Mouse (Mus musculus) embryonic facial prominence, embryonic 10.5 days (tissue): Measurements from ENCODE around the gene Fbxl19. TPM values are rescaled to one million over a fixed set of nuclear protein-coding genes. Genes with fewer than 3 reads are reported as not detected.
A peak's percentile ranks its signal among the peaks of the same experiment; 100 is the strongest.

Experiments
- DNase-seq: peaks from one replicate; pipeline ENCODE4 v3.0.0-alpha.2; 2017; ENCODE audit warnings: low spot score
- H3K27ac ChIP-seq: fragments of 300-500 bp; sonication (generic); replicated peaks from 2 replicates; pipeline ENCODE4 v1.5.1; 2016; ENCODE audit warnings: mild to moderate bottlenecking
- H3K27me3 ChIP-seq: fragments of 300-500 bp; sonication (generic); replicated peaks from 2 replicates; pipeline ENCODE4 v1.6.1; 2016; ENCODE audit warnings: low read depth, mild to moderate bottlenecking; ENCODE audit not compliant: poor library complexity, severe bottlenecking
- H3K36me3 ChIP-seq: fragments of 300-500 bp; sonication (generic); replicated peaks from 2 replicates; pipeline ENCODE4 v1.6.1; 2016; ENCODE audit warnings: mild to moderate bottlenecking, moderate library complexity
- H3K4me1 ChIP-seq: fragments of 300-500 bp; sonication (generic); 2 replicates; pipeline ENCODE4 v1.6.1; 2016
- H3K4me3 ChIP-seq: fragments of 300-500 bp; sonication (generic); 2 replicates; pipeline ENCODE4 v1.5.1; 2016; ENCODE audit warnings: mild to moderate bottlenecking, moderate library complexity
- H3K9me3 ChIP-seq: fragments of 300-500 bp; sonication (generic); 2 replicates; pipeline ENCODE4 v1.6.1; 2016; ENCODE audit warnings: mild to moderate bottlenecking
- WGBS: fragments of 180-500 bp; shearing (Covaris S2); methylation state at CpG from one replicate; pipeline ENCODE4 v1.1.7; 2016; 5-methylcytosine and 5-hydroxymethylcytosine counted together
- polyA plus RNA-seq: library from polyadenylated mRNA; unstranded; fragments of >200 nt; fragmentation: Nextera tagmentation; extraction: Ambion mirVana; gene quantifications from 2 replicates; pipeline ENCODE4 v1.2.1, GENCODE M21; 2016

The Fbxl19 gene
- polyA plus RNA-seq, 1 experiment from 2014 or later, result 9.0 TPM

DNA sequence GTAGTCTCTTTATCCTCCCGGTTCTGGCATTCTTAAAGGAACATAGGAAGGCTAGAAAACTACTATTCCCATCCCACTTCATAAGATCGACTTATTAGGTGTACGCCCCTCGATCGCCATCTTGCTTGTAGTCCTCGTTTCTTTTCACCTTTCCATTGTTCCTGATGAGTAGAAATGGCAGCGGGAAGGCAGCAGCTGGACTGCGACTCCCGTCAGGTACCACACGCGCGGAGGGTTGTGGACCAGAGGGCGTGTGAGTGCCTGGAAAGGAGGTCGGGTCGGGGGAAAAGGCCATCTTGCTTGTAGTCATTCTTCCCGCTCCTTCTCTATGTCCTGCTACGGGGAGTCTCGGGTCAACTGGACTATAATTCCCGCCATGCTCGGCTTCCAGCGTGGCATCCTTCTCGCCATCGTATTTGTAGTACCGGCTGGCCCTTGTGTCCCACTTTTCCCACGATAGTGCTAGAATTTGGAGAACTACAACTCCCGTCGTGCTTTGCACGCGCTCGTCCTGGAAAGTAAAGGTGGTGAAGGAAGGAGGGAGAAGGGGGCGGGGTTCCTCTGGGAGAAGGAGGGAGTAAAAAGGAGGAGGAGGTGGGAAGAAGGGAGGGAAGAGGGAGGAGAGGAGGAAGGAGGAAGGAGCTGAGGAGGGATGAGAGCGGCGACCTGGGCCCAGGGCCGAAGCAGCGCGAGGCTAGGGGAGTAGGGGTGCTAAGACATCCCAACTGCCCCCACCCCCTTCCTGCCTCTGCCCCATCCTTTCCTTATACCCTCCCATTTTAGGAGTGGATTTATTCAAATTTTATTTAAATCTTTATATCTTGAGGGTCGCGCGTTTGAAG lies 1.5 kb downstream of the Fbxl19 start:
- no peaks in the 10 kb centered on the region for H3K9me3 ChIP-seq
- peaks cover 29% of the 10 kb centered on the region for H3K4me1 ChIP-seq
- H3K27me3 ChIP-seq, result no peaks in the 10 kb centered on the region
- H3K4me3 ChIP-seq, result peak overlapping the region; percentile 96
- DNase-seq, result peak; percentile 95
- under 1% methylated on average over 39 of the region's 39 CpGs for WGBS
- peak overlapping the region; percentile 98 for H3K27ac ChIP-seq
- H3K36me3 ChIP-seq, result peaks cover 34% of the 10 kb centered on the region

DNA sequence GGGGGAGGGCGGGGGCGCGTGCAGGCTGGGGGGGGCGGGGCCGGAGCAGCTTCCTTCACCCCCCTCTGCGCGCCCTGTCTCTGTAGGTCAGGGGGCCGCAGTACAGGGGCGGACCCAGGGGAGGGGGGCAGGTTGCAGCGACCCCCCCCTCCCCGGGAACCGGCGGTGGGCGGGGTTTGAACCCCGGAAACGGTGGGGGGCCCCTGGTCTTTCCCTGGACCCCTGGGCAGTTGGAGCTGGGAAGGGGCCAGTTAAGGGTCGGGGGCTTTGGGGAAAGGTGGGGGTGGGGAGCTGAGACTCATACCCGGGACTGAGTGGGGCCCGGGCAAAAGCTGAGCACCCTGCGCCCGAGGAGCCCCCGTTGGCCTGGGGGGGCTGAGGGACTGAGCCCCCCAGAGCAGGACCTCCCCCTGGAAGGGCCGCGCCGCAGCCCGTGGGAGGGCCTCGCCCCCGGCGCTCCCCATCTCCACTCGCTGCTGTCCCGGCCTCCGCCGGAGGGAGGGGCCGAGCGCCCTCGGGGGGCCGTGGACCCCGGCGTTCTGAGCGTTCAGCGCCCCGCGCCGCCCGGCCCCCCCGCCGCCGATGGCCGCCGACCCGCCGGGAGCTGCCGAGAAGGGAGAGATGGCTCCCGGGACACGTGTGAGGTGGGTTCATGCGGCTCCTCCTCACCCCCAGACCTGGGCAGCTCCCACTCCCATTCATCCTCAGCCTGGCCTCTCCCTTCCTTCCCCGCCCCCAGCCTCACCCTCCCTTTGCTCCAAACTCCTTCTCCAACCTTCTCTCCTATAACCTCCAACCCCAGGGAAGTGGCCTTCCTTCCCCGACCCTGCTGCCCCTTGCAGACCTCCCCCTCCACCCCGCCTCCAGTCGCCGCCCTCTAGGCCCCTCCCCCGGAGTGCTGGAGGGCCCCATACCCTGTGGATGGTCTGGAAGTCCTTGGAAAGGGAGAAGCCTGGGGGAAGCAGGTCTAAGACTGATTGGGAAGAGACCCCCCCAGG lies 2.5 kb downstream of the Fbxl19 start:
- H3K4me1 ChIP-seq, result peaks cover 30% of the 10 kb centered on the region
- peaks cover 44% of the 10 kb centered on the region for H3K36me3 ChIP-seq
- WGBS, result under 1% methylated on average over 62 of the region's 62 CpGs
- H3K4me3 ChIP-seq, result peak overlapping the region; percentile 96
- H3K27ac ChIP-seq, result peak overlapping the region; percentile 98
- no peaks in the 10 kb centered on the region for H3K9me3 ChIP-seq
- H3K27me3 ChIP-seq, result no peaks in the 10 kb centered on the region
- peak; percentile 86 for DNase-seq

DNA sequence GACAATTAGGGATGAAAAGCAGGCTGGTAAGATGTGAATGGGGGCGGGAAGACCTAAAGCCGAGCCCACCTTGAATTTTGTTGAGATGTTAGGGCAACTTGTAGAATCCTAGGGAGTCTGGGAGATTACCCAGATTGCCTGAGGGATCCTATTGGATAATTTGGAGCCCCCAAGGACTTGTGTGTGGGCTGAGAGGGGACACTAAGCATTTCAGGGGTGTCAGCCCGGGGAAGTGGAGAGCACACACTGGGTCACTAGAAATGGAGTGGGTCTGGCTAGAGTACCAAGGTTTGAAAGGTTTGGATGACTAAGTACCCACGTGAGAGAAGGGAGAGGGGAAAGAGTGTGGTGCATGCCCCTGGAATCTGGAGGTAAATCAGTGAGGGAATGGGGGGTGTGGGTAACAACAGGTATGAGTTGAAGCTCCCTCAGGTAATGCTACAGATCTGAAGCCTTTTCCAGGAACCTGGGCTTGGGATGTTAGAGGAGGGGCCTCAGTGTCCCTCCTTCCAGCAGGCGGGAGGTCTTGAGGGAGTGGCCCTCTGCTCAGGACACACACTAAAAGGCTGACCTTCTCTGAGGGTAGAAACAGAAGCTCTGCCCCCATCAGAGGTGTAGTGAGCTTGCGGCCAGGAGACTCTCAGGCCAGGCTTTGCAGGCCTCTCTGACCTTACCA lies 3.4 kb downstream of the Fbxl19 start:
- WGBS, result 33% methylated on average over 6 of the region's 6 CpGs
- Histone ChIP-seq H3K9me3 (no peaks in the 10 kb centered on the region), H3K4me3 (peak overlapping the region; percentile 96), H3K4me1 (peaks cover 34% of the 10 kb centered on the region), H3K27me3 (no peaks in the 10 kb centered on the region), H3K36me3 (peaks cover 53% of the 10 kb centered on the region), H3K27ac (peak overlapping the region; percentile 98)
- DNase-seq, result no peak

DNA sequence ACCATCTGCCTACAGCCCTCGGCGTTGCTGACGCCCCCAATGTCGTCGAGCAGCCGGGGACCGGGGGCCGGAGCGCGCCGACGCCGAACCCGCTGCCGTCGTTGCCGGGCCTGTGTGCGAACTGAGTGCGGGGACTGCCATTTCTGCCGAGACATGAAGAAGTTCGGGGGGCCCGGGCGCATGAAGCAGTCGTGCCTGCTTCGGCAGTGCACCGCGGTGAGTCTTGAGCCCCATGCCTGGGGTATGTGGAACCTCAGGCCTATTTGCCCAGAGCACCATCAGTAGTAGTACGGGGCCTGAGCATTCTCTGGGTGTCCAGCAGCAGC lies 3.9 kb downstream of the Fbxl19 start:
- Histone ChIP-seq H3K27ac (peak overlapping the region; percentile 98), H3K9me3 (no peaks in the 10 kb centered on the region), H3K36me3 (peaks cover 58% of the 10 kb centered on the region), H3K4me1 (peaks cover 39% of the 10 kb centered on the region), H3K27me3 (no peaks in the 10 kb centered on the region), H3K4me3 (peak overlapping the region; percentile 96)
- DNase-seq, result no peak
- WGBS, result 92% methylated on average over 28 of the region's 28 CpGs

DNA sequence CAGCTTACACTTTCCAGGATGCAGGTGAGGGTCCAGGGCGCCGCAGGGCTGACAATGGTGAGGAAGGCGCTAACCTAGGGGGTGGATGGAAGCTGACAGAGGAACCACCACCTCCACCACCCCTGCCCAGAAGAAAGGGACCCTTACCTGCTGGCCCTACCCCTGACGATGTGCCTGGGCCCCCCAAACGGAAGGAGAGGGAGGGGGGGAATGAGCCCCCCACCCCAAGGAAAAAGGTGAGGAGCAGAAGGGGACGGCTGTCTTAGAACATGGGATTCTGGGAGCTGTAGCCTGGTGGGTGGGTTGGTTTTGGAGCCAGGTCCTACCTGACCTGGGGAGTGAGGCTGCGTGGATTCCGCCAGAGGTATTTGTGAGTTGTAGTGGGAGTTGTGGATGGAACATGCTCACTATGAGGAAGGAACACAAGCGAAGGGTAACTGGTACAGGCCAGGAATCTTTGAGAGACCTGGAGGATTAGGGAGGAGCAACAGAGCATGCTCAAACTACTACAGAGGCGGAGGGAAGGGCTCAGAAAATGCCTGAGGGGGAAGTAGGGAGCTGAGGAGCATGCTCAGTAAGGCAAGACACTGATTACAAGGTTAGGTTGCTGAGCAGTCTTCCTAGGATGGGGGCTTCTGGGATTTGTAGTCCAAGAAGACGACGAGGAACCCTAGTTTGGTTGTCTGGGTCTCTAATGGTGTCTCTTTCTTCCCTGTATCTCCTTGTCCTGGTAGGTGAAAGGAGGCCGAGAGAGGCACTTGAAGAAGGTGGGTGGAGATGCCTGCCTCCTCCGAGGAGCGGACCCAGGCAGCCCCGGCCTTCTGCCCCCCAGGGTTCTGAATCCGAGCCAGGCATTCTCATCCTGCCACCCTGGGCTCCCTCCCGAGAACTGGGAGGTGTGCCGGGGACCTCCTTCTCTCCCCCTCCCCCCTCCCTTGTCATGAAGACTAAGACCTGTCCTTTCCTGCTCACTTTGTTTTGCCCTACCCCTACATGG lies 6.1 kb downstream of the Fbxl19 start:
- Histone ChIP-seq H3K4me1 (peaks cover 32% of the 10 kb centered on the region), H3K36me3 (peaks cover 80% of the 10 kb centered on the region), H3K4me3 (no peak overlapping the region), H3K27me3 (no peaks in the 10 kb centered on the region), H3K27ac (no peak overlapping the region), H3K9me3 (no peaks in the 10 kb centered on the region)
- WGBS, result 89% methylated on average over 19 of the region's 19 CpGs
- DNase-seq, result no peak

DNA sequence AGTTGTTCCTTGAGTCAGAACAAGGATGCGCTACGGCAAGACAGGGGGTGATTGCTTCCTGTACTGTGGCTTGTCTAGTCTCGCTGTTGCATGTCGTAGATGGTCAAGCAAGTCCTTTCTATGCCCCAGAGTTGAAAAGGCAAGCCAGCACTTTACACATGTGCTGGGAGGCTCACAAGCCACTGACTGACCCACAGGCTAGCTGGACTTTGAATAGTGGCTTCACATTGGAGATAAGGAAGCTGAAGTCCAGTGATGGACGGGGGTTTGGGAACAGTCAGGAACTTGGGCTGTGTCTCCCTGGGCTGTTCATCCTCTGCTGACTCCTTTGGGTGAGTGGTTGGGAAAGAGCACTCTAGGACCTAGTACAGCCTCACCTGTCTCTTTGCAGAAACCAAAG lies 7.3 kb downstream of the Fbxl19 start:
- no peak for DNase-seq
- H3K27me3 ChIP-seq, result no peaks in the 10 kb centered on the region
- H3K27ac ChIP-seq, result no peak overlapping the region
- peaks cover 92% of the 10 kb centered on the region for H3K36me3 ChIP-seq
- peaks cover 42% of the 10 kb centered on the region for H3K4me1 ChIP-seq
- WGBS, result 94% methylated on average over 5 of the region's 5 CpGs
- H3K9me3 ChIP-seq, result no peaks in the 10 kb centered on the region
- no peak overlapping the region for H3K4me3 ChIP-seq

DNA sequence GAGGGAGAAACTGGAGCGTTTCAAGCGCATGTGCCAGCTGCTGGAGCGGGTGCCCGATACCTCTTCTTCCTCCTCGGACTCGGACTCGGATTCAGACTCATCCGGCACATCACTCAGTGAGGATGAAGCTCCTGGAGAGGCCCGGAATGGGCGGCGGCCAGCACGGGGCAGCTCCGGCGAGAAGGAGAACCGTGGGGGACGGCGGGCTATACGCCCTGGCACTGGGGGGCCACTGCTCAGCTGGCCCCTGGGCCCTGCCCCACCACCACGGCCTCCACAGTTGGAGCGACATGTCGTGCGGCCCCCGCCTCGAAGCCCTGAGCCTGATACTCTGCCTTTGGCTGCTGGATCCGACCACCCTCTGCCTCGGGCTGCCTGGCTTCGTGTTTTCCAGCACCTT lies 7.7 kb downstream of the Fbxl19 start:
- peaks cover 43% of the 10 kb centered on the region for H3K4me1 ChIP-seq
- no peaks in the 10 kb centered on the region for H3K27me3 ChIP-seq
- 0 out of 2 replicates have a peak overlapping the region, but pooled peaks have one; percentile 16 for H3K4me3 ChIP-seq
- no peaks in the 10 kb centered on the region for H3K9me3 ChIP-seq
- peaks cover 96% of the 10 kb centered on the region for H3K36me3 ChIP-seq
- 92% methylated on average over 27 of the region's 27 CpGs for WGBS
- no peak overlapping the region for H3K27ac ChIP-seq
- DNase-seq, result no peak

DNA sequence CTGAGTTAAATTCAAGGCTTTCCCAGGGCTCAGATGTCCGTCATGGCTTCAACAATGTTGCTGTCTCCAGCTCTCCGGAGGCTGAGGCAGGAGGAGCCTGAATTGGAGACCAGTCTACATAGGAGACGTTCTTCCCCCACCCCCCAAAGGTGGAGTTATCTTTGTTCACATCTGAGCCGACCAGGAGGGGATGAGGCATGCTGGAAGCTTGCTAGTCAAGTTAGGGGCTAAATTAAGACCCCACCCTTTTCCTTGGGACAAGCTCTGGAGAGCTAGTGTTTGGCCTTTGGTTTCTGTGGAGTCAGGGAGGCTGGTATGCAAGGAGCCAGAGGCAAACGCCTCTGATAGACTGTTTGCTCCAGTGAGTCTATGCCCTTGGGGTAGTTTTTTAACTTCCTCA lies 8.8 kb downstream of the Fbxl19 start:
- no peak overlapping the region for H3K27ac ChIP-seq
- H3K4me1 ChIP-seq, result peaks cover 33% of the 10 kb centered on the region
- no peaks in the 10 kb centered on the region for H3K27me3 ChIP-seq
- H3K9me3 ChIP-seq, result no peaks in the 10 kb centered on the region
- no peak overlapping the region for H3K4me3 ChIP-seq
- WGBS, result 75% methylated on average over 5 of the region's 5 CpGs
- DNase-seq, result no peak
- peaks cover 100% of the 10 kb centered on the region for H3K36me3 ChIP-seq

DNA sequence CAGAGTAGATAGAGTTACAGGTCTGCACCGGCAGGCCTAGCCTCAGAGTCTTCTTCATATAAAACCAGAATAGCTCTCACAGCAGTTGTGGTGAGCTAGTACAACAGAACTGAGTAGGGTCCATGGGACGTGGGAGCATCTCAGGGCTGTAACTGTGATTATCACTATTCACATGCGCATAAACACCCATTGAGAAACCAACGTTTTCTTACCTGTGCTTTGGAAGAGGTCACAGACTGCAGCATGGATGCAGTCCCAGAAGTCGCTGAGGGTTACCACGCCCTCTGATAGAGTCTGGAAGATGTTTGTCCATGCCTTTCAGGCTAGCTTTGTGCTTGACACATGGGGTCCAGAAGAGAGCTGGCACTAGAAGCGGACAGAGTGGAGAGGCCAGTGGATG lies 9.4 kb downstream of the Fbxl19 start:
- peaks cover 29% of the 10 kb centered on the region for H3K4me1 ChIP-seq
- H3K4me3 ChIP-seq, result no peak overlapping the region
- no peak overlapping the region for H3K27ac ChIP-seq
- no peak for DNase-seq
- H3K27me3 ChIP-seq, result no peaks in the 10 kb centered on the region
- no peaks in the 10 kb centered on the region for H3K9me3 ChIP-seq
- peaks cover 100% of the 10 kb centered on the region for H3K36me3 ChIP-seq
- 93% methylated on average over 7 of the region's 7 CpGs for WGBS

DNA sequence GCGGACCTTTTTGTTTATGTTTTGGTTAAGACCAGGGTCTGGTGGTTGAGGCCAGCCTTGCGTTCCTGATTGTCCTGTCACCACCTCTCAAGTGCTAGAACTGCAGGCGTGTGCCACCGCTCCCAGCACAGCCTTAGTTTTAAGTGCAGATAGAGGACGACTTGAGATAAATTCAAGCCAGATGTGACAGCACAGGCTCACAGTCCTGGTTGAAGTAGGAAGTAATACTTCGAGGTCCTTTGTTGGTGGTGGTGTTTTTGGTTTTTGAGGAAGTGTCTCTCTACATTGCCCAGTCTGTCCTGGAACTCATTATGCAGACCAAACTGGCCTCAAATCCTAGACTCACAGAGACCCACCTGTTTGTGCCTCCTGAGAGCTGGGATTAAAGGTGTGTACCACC lies 15.4 kb downstream of the Fbxl19 start:
- Histone ChIP-seq H3K27me3 (no peaks in the 10 kb centered on the region), H3K4me1 (peaks cover 25% of the 10 kb centered on the region), H3K9me3 (no peaks in the 10 kb centered on the region), H3K4me3 (no peak overlapping the region), H3K36me3 (peaks cover 98% of the 10 kb centered on the region), H3K27ac (no peak overlapping the region)
- 52% methylated on average over 6 of the region's 6 CpGs for WGBS
- DNase-seq, result no peak

DNA sequence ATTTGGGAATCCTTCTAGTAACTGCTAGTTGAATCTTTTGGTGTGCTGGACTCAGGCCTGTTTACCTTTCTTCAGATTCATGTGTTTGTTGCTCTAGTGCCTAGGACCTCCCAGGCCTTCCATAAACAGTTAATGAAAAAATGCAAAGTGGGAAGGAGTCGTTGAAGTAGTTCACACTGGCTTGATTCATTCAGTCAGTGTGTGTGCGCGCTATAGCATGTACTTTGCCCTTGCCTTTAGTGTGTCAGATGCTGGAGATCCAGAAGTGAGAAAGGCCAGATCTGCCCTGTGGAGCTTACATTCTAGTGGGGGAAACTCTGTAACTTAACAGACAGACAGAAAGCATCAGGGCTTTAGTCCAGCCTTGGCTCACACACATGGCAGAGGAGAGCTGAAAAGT lies 16.1 kb downstream of the Fbxl19 start:
- H3K9me3 ChIP-seq, result no peaks in the 10 kb centered on the region
- WGBS, result 93% methylated on average over 3 of the region's 3 CpGs
- peaks cover 23% of the 10 kb centered on the region for H3K4me1 ChIP-seq
- no peak overlapping the region for H3K27ac ChIP-seq
- peaks cover 98% of the 10 kb centered on the region for H3K36me3 ChIP-seq
- no peak overlapping the region for H3K4me3 ChIP-seq
- no peak for DNase-seq
- no peaks in the 10 kb centered on the region for H3K27me3 ChIP-seq
